Mouse (Mus musculus) ovary, postnatal 36 days (tissue): ENCODE measurements around the gene Ran.
A peak's percentile ranks its signal among the peaks of the same experiment; 100 is the strongest.
"Not testable (repeated sequence)": the region's sequence is repeated elsewhere in the genome, so short reads cannot be mapped to it uniquely, and the experiment has no call there.

Experiments used
- DNase-seq: peaks from one replicate; pipeline ENCODE4 v3.0.0; 2022; ENCODE audit warnings: low spot score, mixed read lengths

Ran gene

DNA sequence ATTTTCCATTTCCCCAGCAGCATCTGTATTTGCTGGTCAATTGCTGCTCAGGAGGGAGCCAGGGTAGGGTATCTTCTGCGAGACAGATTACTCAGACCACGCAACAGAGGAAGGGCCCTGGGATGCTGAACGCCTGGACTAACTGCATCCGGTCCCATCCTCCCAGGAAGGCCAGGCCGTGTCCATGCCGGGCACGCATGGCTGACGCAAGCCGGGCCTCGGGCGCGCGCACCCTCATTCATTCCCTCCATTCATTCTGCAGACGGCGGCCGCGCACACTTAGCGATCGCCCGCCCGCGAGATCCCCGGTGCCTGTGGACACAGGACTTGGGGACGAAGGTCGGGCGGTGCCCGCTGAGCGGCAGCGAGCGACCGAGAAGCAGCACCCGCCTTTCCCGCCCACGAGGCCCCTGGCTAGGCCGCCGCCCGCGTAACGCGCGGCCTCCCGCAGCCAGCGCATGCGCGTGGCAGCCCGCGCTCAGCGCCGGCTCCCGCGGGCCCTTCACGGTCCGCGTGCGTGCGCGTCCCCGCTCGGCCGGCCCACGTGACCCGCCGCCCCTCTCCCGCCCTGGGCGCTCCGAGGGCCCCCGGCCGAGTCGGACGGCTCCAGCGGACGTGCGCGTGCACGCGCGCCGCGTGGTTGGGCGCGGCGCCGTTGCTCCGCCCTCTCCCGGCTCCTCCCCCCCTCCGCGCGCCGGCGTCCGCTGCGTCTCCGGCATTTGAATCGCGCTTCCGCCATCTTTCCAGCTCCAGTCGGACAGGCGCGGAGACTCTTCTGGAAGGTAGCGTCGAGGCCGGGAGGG is at the start of gene Ran:
Ran (plus strand) TSS at position 573 of the 803 bp plus-strand sequence.
- peak; percentile 97 for DNase-seq

DNA sequence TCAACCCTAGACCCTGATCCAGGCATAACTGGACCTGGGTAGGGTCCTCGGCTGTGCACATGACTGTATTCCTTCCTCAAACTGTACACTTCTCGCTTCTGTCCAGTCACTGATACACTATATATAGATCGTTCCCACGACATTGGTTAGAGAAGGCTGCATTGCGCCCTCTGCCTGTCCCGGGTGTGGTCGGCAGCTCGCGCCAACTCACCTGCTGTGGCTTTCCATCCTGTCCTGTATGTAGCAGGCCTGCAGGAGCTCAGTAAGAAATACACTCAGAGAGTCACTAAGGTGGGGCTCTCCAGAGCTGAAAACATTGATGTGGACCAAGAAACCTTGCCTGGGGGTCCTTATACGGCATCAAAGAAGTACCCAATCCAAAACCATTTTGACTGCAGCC is 49.0 kb upstream of the Ran start:
- DNase-seq: no peak

DNA sequence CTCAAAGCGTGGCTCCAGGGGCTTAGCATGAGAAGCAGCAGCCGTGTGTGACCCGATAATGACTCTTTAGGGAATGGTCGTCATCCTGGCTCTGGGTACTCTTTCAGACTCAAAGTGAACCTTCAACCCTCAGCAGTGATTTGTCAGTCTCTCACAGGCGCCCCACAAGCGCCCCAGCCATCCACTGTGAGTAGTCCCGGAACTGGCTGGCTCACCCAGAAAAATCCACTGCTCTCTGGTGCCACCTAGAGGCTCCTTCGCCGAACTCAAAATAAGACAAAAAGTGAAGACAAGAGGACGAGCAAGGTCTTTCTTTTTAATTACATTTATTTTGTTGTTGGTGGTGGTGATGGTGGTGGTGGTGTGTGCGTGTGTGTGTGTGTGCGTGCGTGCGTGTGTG is 48.6 kb upstream of the Ran start:
- DNase-seq: peak; percentile 57

GRCm38 (mm10) chr5:128976266-128976665 is 43.6 kb upstream of the Ran start:
- DNase-seq: peak; percentile 31

DNA sequence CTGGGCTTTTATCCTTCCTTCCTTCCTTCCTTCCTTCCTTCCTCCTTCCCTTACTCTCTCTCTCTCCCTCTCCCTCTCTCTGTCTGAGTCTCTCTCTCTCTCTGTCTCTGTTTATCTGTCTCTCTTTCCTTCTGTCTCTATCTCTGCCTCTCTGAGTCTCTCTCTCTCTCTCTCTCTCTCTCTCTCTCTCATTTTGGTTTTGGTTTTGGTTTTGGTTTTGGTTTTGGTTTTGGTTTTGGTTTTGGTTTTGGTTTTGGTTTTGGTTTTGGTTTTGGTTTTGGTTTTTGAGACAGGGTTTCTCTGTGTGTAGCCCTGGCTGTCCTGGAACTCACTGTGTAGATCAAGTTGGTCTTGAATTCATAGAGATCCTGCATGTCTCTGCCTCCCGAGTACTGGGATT is 42.4 kb upstream of the Ran start:
- DNase-seq: not testable (repeated sequence)

DNA sequence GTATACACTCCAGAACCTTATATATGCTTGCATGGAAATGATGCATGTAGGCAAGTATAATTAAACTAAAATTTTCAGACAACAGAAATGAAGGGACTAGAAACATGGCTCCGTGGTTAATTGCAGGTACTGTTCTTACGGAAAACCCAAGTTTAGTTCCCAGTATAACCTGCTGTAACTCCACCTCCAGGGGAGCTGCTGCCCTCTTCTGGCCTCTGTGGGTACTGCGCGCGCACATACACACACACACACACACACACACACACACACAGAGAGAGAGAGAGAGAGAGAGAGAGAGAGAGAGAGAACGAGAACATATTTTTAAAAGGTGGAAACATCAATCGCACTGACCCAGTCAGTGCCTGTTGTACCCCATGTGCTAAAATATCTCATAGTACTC is 40.9 kb upstream of the Ran start:
- no peak for DNase-seq

GRCm38 (mm10) chr5:128980857-128981256 is 39.0 kb upstream of the Ran start:
- no peak for DNase-seq

- DNase-seq: peak; percentile 56
Observed at GRCm38 (mm10) chr5:128981607-128982006, 38.3 kb upstream of the Ran start.

DNA sequence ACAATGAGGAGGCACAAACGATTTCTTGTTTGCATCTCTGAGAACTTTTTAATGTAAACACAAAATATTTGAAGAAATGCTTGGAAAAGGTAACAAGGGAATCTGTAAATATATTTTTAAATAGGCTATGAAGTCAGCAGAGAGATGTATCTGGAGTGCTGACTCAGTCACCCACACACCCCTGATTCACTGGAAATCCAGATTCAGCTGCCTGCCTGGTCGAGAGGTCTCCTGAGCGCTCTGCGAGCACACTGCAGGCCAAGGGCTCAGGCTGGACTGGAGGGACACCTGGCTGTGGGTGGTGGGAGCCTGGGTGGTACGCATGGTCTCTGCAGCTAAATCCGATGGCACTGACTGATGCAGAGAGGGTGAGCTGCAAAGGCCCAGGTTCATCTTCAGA is 35.3 kb upstream of the Ran start:
- no peak for DNase-seq

GRCm38 (mm10) chr5:128985946-128986345 is 33.9 kb upstream of the Ran start:
- no peak for DNase-seq

DNA sequence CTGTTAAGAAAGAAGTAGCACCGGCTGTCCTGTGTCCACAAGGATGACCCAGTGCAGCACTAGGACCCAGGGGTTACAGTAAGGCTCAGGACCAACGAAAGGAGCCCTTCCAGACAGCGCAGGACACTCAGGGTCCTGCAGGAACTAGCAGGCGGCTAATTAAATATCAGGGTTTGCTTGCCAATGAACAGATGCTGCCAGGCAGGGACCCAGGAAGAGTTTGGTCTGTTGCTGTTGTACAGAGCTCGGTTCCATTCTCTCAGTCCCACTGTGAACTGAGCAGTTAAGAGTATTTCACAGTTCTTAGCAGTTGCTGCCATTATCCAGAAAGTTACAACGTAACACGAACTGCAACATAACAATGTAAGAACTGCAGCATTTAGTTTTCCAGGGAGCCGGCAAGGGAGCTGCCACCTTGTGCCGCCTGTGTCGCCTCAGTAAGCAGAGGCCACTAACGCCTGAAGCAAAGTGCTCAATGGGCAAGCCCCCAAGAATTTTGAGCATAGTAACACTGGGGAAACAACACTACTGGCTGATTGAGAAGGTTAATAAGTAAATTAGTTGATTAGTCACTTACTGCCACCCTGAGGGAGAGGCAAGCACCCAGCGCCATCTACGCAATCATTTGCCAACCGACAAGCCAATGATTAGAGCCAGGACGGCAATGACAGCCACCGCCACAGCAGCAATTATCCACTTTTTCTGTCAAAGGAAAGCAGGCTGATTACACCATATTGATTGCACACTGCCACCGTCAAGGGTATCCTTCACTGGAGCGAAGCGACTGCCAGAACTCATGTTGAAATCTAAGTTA is 32.5 kb upstream of the Ran start:
- no peak for DNase-seq

- no peak for DNase-seq
Observed at GRCm38 (mm10) chr5:129000706-129001468, 19.0 kb upstream of the Ran start.

- DNase-seq: no peak
Observed at GRCm38 (mm10) chr5:129002571-129003011, 17.3 kb upstream of the Ran start.

DNA sequence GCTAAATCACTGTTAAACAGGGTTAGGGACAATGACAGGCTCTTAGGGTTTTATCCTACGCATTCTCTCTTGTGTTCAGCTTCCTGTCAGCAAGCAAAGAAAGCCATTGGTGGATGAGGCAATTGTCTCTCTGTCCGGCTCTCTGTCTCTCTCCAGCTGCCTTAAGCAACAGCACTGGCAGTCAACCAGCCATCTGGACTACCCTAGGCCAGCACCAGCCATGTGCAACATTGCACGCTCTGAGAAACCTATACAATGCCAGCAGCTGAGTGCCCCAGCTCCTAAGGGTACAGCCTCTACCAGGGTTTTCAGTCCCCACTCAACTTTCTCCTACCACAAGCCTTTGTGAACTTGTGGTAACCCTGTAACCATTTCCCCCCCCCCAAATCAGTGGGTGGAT is 14.5 kb upstream of the Ran start:
- peak; percentile 19 for DNase-seq

GRCm38 (mm10) chr5:129006031-129006788 is 13.7 kb upstream of the Ran start:
- no peak for DNase-seq

GRCm38 (mm10) chr5:129007105-129007957 is 12.5 kb upstream of the Ran start:
- DNase-seq: no peak

DNA sequence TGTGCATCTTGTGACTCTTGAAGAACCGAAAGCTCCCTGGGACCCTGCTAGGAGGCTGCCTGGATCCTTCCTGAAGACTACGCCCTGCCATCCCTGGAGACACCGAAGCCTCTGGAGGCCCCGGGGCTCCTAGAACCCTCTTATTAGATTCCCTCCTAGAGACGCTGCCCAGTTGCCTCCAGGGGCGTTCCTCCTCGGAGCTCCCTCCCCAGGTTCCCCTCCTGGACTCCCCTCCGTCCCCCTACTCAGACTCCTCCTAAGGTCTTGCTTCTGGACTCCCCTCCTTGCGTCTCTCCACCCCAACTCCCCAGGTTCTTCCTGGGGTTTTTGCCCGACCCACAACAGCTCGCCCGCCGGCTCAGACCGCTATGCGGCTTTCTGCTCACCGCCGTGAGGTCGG is 11.9 kb upstream of the Ran start:
- no peak for DNase-seq

DNA sequence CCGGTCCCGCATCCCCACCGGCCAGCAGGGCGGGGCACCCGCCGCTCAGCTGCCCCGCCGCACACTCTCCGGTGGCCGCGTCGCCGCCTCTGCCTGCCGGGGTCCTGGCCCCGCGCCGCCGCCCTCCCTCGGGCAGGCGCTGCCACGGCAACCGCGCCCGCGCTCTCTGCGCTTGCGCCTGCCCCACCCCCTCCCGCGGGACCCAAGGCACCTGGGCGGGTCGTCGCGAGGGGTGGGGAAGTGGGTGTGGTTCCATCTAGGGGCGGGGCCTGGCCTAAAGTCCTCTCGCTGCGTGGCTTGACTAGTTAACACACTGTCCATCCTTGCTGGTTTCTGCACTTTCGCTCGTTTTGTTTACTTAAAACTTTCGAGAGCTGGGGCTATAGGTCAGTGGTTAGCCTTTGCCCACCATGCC is 11.4 kb upstream of the Ran start, which contains the start of gene Stx2:
Stx2 (minus strand) TSS at position 163 of the 415 bp plus-strand sequence.
- peak; percentile 95 for DNase-seq

DNA sequence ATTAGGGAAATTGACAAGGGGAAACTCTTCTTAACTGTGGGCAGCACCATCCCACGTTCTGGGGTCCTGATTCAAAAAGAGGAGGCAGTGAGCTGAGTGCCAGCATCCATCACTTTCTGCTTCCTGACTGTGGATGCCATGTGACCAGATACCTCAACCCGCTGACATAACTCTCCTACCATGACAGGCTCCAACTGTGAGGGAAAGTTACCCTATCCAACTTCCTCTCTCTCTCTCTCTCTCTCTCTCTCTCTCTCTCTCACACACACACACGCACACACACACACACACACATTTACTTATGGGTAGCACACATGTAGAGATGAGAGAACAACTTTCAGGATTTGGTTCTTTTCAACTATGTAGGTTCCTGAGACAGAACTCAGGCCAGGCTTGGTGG is 10.3 kb upstream of the Ran start:
- no peak for DNase-seq

DNA sequence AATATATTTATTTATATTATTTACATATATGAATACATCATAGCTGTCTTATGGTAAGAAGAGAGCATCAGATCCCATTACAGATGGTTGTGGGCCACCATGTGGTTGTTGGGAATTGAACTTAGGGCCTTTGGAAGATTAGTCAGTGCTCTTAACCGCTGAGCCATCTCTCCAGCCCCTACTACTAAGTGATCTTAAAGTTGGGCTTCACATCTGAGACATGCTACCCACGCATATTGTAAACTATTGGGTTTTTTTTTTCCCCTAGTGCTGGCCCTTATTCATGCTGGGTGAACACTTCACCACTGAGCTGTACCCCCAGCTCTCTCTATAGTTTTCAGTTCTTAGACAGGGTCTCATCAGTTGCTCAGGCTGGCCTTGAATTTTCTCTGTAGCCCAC is 8.9 kb upstream of the Ran start:
- DNase-seq: no peak

- DNase-seq: no peak
Observed at GRCm38 (mm10) chr5:129015020-129015419, 4.8 kb upstream of the Ran start.
